In genomic region chr10:88514495-88514894, GRCm38 (mm10) we compare ENCODE assay signal across 9 mouse cellular contexts. TPM values are rescaled to one million over a fixed set of nuclear protein-coding genes. Genes with fewer than 3 reads are reported as not detected.
DNase-seq lines count a peak whose midpoint lies in the region; ATAC-seq and TF ChIP-seq lines count a peak whose summit lies in the region.
"Had no signal": no experiment of that assay in that cellular context is flagged by ENCODE, and none has a peak within 500 bp of the region (broad histone marks: within the 10 kb centered on the region; RNA-seq: fewer than 3 reads in every experiment).

No protein-coding gene starts in this region.

- H3K4me2 ChIP-seq in limb, embryonic 13.5 days (replicated peaks) = no peak overlapping the region
- H3K4me2 ChIP-seq: embryonic facial prominence, embryonic 15.5 days had no signal

- H3K4me3 ChIP-seq in limb, embryonic 13.5 days = no peak overlapping the region
- no peak overlapping the region for H3K4me3 ChIP-seq in limb, embryonic 10.5 days
- H3K4me3 ChIP-seq in lung, adult 2 months (replicated peaks; ENCODE audit: extremely low read depth, low read depth, low read length) = no peak overlapping the region
- H3K4me3 ChIP-seq: embryonic facial prominence, embryonic 15.5 days had no signal

- no peak for DNase-seq in limb, embryonic 10.5 days (ENCODE audit: low spot score)
- peak; percentile 84 for DNase-seq in R1 (ENCODE audit: low read depth, low spot score)
- peak; percentile 18 to 30 for DNase-seq in frontal cortex, postnatal 14 days (ENCODE audit: low spot score in 2 of 2)
- DNase-seq in kidney, postnatal 14 days = peak; percentile 84
- DNase-seq in lung, adult 2 months = peak; percentile 53
- peak; percentile 87 for DNase-seq in testis, postnatal 14 days (ENCODE audit: low spot score)
- no peak for DNase-seq in c-Kit-positive CD71-positive TER-119-positive erythroid progenitor cells, embryonic 14.5 days (ENCODE audit: low spot score)

- peak; percentile 43 for TF ChIP-seq CTCF in lung, adult 2 months (IDR thresholded peaks at IDR 0.05; ENCODE audit: insufficient read depth, low read length)

- 0 out of 2 replicates have a peak, but pooled peaks have one; percentile 40 for ATAC-seq in limb, embryonic 13.5 days (ENCODE audit: low FRiP score, low read depth)

- H3K9me3 ChIP-seq in limb, embryonic 13.5 days = no peaks in the 10 kb centered on the region
- no peaks in the 10 kb centered on the region for H3K9me3 ChIP-seq in limb, embryonic 10.5 days (replicated peaks)
- H3K9me3 ChIP-seq: embryonic facial prominence, embryonic 15.5 days had no signal

- no peak overlapping the region for H3K27ac ChIP-seq in limb, embryonic 13.5 days
- H3K27ac ChIP-seq in limb, embryonic 10.5 days = no peak overlapping the region
- H3K27ac ChIP-seq: embryonic facial prominence, embryonic 15.5 days had no signal

- no peaks in the 10 kb centered on the region for H3K36me3 ChIP-seq in limb, embryonic 13.5 days
- no peaks in the 10 kb centered on the region for H3K36me3 ChIP-seq in limb, embryonic 10.5 days
- H3K36me3 ChIP-seq: embryonic facial prominence, embryonic 15.5 days had no signal

- 70% methylated on average over 2 of the region's 2 CpGs for WGBS in limb, embryonic 13.5 days
- 73% methylated on average over 2 of the region's 2 CpGs for WGBS in limb, embryonic 10.5 days
- 51% methylated on average over 2 of the region's 2 CpGs for WGBS in lung, adult 2 months

- no peak overlapping the region for H3K9ac ChIP-seq in limb, embryonic 13.5 days
- H3K9ac ChIP-seq: embryonic facial prominence, embryonic 15.5 days had no signal

- TF ChIP-seq POLR2A in lung, adult 2 months (IDR thresholded peaks at IDR 0.05; ENCODE audit: borderline replicate concordance, extremely low read depth, low read depth, low read length) = no peak

- H3K4me1 ChIP-seq in limb, embryonic 13.5 days = no peaks in the 10 kb centered on the region
- H3K4me1 ChIP-seq in limb, embryonic 10.5 days = no peaks in the 10 kb centered on the region
- no peaks in the 10 kb centered on the region for H3K4me1 ChIP-seq in lung, adult 2 months (ENCODE audit: control insufficient read depth, insufficient read depth, low read length)
- H3K4me1 ChIP-seq: embryonic facial prominence, embryonic 15.5 days had no signal

- H3K27me3 ChIP-seq in limb, embryonic 13.5 days = no peaks in the 10 kb centered on the region
- no peaks in the 10 kb centered on the region for H3K27me3 ChIP-seq in limb, embryonic 10.5 days (ENCODE audit: low read depth, poor library complexity, severe bottlenecking)
- H3K27me3 ChIP-seq: embryonic facial prominence, embryonic 15.5 days had no signal

RNA-seq across cellular contexts. Expression of gene Chpt1, which starts 10.6 kb away (rescaled TPM):
- 21.0 and 24.5 TPM in 2 replicates for polyA plus RNA-seq in limb, embryonic 13.5 days (2015; fragmentation: Nextera tagmentation; extraction: Ambion mirVana)
- 16.0 and 19.9 TPM in 2 replicates for polyA plus RNA-seq in limb, embryonic 10.5 days (2016; fragmentation: Nextera tagmentation; extraction: Ambion mirVana)
- 73.3 and 92.1 TPM in 2 replicates for polyA plus RNA-seq in lung, adult 2 months (2012; rRNA removed)

RNA-seq across cellular contexts. Expression of gene Sycp3, which starts 55.1 kb away (rescaled TPM):
- 0.32 TPM in 1 of 2 replicates, not detected in the other for polyA plus RNA-seq in limb, embryonic 13.5 days (2015; fragmentation: Nextera tagmentation; extraction: Ambion mirVana)
- 0.21 TPM in 1 of 2 replicates, not detected in the other for polyA plus RNA-seq in limb, embryonic 10.5 days (2016; fragmentation: Nextera tagmentation; extraction: Ambion mirVana)
- polyA plus RNA-seq in lung, adult 2 months (2012; rRNA removed) = not detected in 2 replicates
- polyA plus RNA-seq: embryonic facial prominence, embryonic 15.5 days had no signal

Comparison
In these comparisons a context has a peak if more than half of its experiments do, and no peak if none do; other contexts are left out.
1. DNase-seq: peak in R1 (single experiment), frontal cortex, postnatal 14 days (2 of 2), kidney, postnatal 14 days (single experiment), lung, adult 2 months (single experiment) and testis, postnatal 14 days (single experiment); none in limb, embryonic 10.5 days (single experiment) and c-Kit-positive CD71-positive TER-119-positive erythroid progenitor cells, embryonic 14.5 days (single experiment).